Mouse (Mus musculus) stomach, embryonic 15.5 days (tissue): Measurements from ENCODE around the gene Fgr. TPM values are rescaled to one million over a fixed set of nuclear protein-coding genes. Genes with fewer than 3 reads are reported as not detected.
A peak's percentile ranks its signal among the peaks of the same experiment; 100 is the strongest.

ENCODE experiments used
- ATAC-seq: fragments of 200-750 bp; cut with Nextera tagmentation; 2 replicates; pipeline ENCODE4 v1.8.0; 2017; ENCODE audit warnings: low read depth, moderate number of reproducible peaks, moderate TSS enrichment; ENCODE audit not compliant: insufficient read depth, low FRiP score
- H3K27ac ChIP-seq: fragments of 300-500 bp; sonication (generic); 2 replicates; pipeline ENCODE4 v1.5.1; 2015; ENCODE audit warnings: mild to moderate bottlenecking, inconsistent platforms
- H3K27me3 ChIP-seq: fragments of 300-500 bp; sonication (generic); replicated peaks from 2 replicates; pipeline ENCODE4 v1.6.1; 2015; ENCODE audit warnings: inconsistent platforms
- H3K36me3 ChIP-seq: fragments of 300-500 bp; sonication (generic); 2 replicates; pipeline ENCODE4 v1.6.1; 2015; ENCODE audit warnings: inconsistent platforms
- H3K4me1 ChIP-seq: fragments of 300-500 bp; sonication (generic); 2 replicates; pipeline ENCODE4 v1.6.1; 2015; ENCODE audit warnings: inconsistent platforms
- H3K4me2 ChIP-seq: fragments of 300-500 bp; sonication (generic); 2 replicates; pipeline ENCODE4 v1.6.1; 2015; ENCODE audit warnings: mild to moderate bottlenecking, inconsistent platforms
- H3K4me3 ChIP-seq: fragments of 300-500 bp; sonication (generic); replicated peaks from 2 replicates; pipeline ENCODE4 v1.5.1; 2015; ENCODE audit warnings: inconsistent platforms
- H3K9ac ChIP-seq: fragments of 300-500 bp; sonication (generic); 2 replicates; pipeline ENCODE4 v1.6.1; 2015; ENCODE audit warnings: inconsistent platforms
- H3K9me3 ChIP-seq: fragments of 300-500 bp; sonication (generic); 2 replicates; pipeline ENCODE4 v1.6.1; 2016; ENCODE audit warnings: inconsistent platforms
- WGBS: fragments of 180-500 bp; shearing (Covaris S2); methylation state at CpG from one replicate; pipeline ENCODE4 v1.1.7; 2015; 5-methylcytosine and 5-hydroxymethylcytosine counted together
- polyA plus RNA-seq: library from polyadenylated mRNA; unstranded; fragments of >200 nt; fragmentation: Nextera tagmentation; extraction: Ambion mirVana; gene quantifications from 2 replicates; pipeline ENCODE4 v1.2.1, GENCODE M21; 2015

The Fgr gene
- polyA plus RNA-seq, 1 experiment from 2014 or later: 1.6 TPM

DNA sequence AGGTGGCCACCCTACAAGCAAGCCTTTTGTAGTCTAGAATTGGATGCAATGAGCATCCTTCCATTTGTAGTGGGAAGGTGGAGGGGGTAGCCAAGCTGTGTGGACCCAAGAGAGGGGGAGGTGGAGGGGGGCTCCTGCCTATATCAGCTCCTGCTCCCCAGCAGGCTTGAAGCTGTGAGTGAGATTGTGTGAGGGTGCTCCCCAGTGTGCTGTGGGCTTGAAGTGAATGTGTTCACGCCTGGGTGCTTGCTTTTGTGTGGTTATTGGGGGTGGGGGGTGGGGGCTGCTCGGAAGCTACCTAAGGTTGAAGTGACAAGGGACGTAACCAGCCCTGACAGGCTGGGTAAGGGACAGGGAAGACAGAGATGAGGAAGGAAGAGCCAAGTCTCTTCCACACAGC lies 1.9 kb downstream of the Fgr start:
- ATAC-seq: no peak
- H3K4me1 ChIP-seq: peaks cover 9% of the 10 kb centered on the region
- no peaks in the 10 kb centered on the region for H3K36me3 ChIP-seq
- H3K4me2 ChIP-seq: no peak overlapping the region
- WGBS: 62% methylated on average over 3 of the region's 3 CpGs
- peaks cover 16% of the 10 kb centered on the region for H3K27me3 ChIP-seq
- H3K27ac ChIP-seq: no peak overlapping the region
- no peak overlapping the region for H3K9ac ChIP-seq
- H3K9me3 ChIP-seq: no peaks in the 10 kb centered on the region
- H3K4me3 ChIP-seq: no peak overlapping the region

GRCm38 (mm10) chr4:132976729-132977128 lies 2.8 kb downstream of the Fgr start:
- no peak for ATAC-seq
- WGBS: 54% methylated on average over 6 of the region's 6 CpGs
- Histone ChIP-seq H3K36me3 (no peaks in the 10 kb centered on the region), H3K27ac (no peak overlapping the region), H3K4me2 (no peak overlapping the region), H3K27me3 (peaks cover 16% of the 10 kb centered on the region), H3K9ac (no peak overlapping the region), H3K4me1 (peaks cover 9% of the 10 kb centered on the region), H3K9me3 (no peaks in the 10 kb centered on the region), H3K4me3 (no peak overlapping the region)

DNA sequence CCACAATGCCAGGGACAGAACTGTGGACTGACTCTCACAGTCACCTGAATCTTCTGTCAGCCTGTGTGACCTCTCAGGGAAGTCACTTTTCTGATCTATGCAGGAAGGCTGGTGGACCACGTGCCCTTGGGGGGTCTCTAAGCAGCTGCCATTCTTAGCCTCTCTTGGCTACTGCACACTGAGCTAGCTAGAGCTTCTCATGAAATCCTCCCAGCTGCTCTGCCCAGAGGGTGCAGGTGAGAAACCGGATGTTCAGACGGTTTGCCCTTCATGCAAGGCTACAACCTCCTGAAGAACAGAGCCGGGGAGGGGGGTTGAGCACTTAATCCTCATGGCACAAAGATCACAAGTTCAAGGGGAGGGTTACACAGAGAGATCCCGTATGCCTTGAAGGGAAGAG lies 3.7 kb downstream of the Fgr start:
- no peak overlapping the region for H3K4me3 ChIP-seq
- H3K27ac ChIP-seq: no peak overlapping the region
- no peaks in the 10 kb centered on the region for H3K36me3 ChIP-seq
- WGBS: 33% methylated on average over 5 of the region's 5 CpGs
- H3K27me3 ChIP-seq: peaks cover 16% of the 10 kb centered on the region
- H3K4me1 ChIP-seq: peaks cover 9% of the 10 kb centered on the region
- no peak overlapping the region for H3K4me2 ChIP-seq
- ATAC-seq: no peak
- no peak overlapping the region for H3K9ac ChIP-seq
- no peaks in the 10 kb centered on the region for H3K9me3 ChIP-seq

DNA sequence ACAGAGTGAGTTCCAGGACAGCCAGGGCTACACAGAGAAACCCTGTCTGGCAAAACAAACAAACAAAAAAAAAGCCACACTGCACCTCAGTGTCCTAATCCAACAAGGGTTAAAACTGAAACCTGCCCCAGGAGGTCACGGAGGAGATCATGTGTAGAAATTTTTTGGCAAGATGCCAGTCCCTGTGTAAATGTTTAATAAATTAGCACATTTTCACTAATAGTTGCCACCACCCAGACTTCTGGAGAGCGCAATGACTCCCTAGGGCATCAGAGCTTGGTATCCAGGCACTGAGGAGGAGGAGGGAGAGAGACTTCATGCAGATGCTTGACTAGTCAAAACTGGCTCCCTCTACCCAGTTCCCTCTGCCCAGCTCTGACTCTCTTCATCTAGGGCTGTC lies 5.3 kb downstream of the Fgr start:
- Histone ChIP-seq H3K27me3 (peaks cover 15% of the 10 kb centered on the region), H3K9ac (no peak overlapping the region), H3K4me2 (no peak overlapping the region), H3K4me1 (peaks cover 13% of the 10 kb centered on the region), H3K27ac (no peak overlapping the region), H3K9me3 (no peaks in the 10 kb centered on the region), H3K4me3 (no peak overlapping the region), H3K36me3 (no peaks in the 10 kb centered on the region)
- ATAC-seq: no peak
- 46% methylated on average over 2 of the region's 2 CpGs for WGBS

DNA sequence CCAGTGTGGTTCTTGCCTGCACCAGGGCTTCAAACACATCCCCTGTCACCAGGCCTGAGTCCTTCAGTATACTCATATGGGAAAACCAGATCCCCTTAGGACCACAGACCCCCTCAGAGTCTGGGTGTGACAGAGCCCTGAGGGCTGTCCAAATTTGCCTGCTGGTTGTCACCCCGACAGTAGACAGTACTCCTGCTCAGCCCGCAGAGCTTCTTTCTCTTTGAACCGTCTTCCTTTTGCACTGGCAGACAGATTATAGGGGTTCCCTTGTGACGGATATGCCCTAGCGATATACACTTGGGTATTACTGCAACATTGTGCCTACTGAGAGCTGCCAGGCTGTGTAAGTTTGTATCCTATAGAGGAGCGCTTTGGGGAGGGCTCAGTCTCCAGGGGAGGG lies 7.7 kb downstream of the Fgr start:
- Histone ChIP-seq H3K27me3 (no peaks in the 10 kb centered on the region), H3K4me1 (peaks cover 6% of the 10 kb centered on the region; the same call in 1 of the 2 replicates), H3K9me3 (no peaks in the 10 kb centered on the region), H3K4me3 (no peak overlapping the region), H3K4me2 (no peak overlapping the region), H3K27ac (no peak overlapping the region), H3K36me3 (no peaks in the 10 kb centered on the region), H3K9ac (no peak overlapping the region)
- 65% methylated on average over 6 of the region's 6 CpGs for WGBS
- ATAC-seq: no peak

- 47% methylated on average over 6 of the region's 6 CpGs for WGBS
- Histone ChIP-seq H3K4me1 (peaks cover 6% of the 10 kb centered on the region; the same call in 1 of the 2 replicates), H3K36me3 (no peaks in the 10 kb centered on the region), H3K4me2 (no peak overlapping the region), H3K4me3 (no peak overlapping the region), H3K9me3 (no peaks in the 10 kb centered on the region), H3K27ac (peak overlapping the region; percentile 37; the same call in 1 of the 2 replicates), H3K27me3 (no peaks in the 10 kb centered on the region), H3K9ac (no peak overlapping the region)
- no peak for ATAC-seq
Measured at GRCm38 (mm10) chr4:132982999-132983398, 9.1 kb downstream of the Fgr start.

GRCm38 (mm10) chr4:132983664-132984512 lies 10.0 kb downstream of the Fgr start:
- no peaks in the 10 kb centered on the region for H3K36me3 ChIP-seq
- WGBS: 54% methylated on average over 7 of the region's 7 CpGs
- H3K9me3 ChIP-seq: no peaks in the 10 kb centered on the region
- peak overlapping the region; percentile 36 for H3K27ac ChIP-seq
- H3K4me2 ChIP-seq: no peak overlapping the region
- H3K27me3 ChIP-seq: no peaks in the 10 kb centered on the region
- no peak overlapping the region for H3K9ac ChIP-seq
- H3K4me1 ChIP-seq: peaks cover 6% of the 10 kb centered on the region; the same call in 1 of the 2 replicates
- H3K4me3 ChIP-seq: no peak overlapping the region
- no peak; the same call in 1 of the 2 replicates for ATAC-seq

DNA sequence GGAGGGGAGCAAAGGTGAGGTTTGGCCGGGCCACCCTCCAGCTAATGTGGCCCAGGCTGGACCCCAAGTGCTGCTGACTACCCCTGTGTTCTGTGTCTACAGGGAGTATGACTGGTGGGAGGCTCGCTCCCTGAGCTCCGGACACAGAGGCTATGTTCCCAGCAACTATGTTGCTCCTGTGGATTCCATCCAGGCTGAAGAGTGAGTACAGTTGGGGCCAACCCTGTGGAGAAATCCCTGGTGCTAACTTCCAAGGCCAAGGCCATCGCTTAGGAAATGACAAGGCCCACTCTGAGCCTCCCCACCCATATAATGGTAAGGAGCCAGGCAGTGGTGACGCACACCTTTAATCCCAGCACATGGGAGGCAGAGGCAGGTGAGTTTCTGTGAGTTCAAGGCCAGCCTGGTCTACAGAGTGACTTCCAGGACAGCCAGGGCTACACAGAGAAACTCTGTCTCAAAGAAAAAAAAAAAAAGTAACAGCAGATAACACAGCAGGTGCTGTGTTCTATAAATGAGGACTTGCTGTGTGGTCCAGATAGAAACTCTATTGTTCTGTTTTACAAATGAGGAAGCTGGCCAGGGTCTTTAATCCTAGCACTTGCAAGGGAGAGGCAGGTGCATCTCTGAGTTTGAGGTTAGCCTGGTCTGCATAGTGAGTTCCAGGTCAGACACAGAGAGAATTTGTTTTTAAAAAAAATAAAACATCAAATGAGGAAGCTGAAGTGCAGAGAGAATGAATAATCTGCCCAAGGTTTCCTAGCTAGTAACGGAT lies 14.9 kb downstream of the Fgr start:
- Histone ChIP-seq H3K4me3 (no peak overlapping the region), H3K4me2 (no peak overlapping the region), H3K27me3 (no peaks in the 10 kb centered on the region), H3K27ac (no peak overlapping the region), H3K4me1 (peaks cover 4% of the 10 kb centered on the region; the same call in 1 of the 2 replicates), H3K9me3 (no peaks in the 10 kb centered on the region), H3K9ac (no peak overlapping the region), H3K36me3 (no peaks in the 10 kb centered on the region)
- no peak for ATAC-seq
- 85% methylated on average over 6 of the region's 6 CpGs for WGBS

DNA sequence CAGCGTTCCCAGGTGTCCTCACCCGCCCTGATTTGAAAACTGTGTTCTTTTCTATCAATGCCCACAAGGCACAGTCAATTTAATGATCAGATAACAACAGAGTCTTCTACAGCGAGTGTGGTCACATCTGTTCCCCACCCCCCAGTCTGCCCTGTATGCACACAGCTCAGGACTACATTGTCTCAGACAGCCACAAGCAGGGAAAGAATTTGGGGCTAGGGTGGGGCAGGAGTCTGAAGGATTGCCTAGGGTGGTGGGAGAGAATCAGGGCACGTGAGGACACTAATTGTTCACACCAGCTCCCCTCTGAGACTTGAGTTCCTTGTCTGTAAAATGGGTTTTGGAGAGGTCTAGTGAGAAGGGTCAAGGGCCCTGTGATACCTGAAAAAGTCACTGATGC lies 19.7 kb downstream of the Fgr start:
- H3K27me3 ChIP-seq: no peaks in the 10 kb centered on the region
- H3K4me1 ChIP-seq: no peaks in the 10 kb centered on the region
- whole genome bisulfite sequencing: 54% methylated on average over 4 of the region's 4 CpGs
- H3K27ac ChIP-seq: no peak overlapping the region
- no peak overlapping the region for H3K9ac ChIP-seq
- H3K36me3 ChIP-seq: no peaks in the 10 kb centered on the region
- H3K4me3 ChIP-seq: no peak overlapping the region
- no peaks in the 10 kb centered on the region for H3K9me3 ChIP-seq
- ATAC-seq: no peak
- H3K4me2 ChIP-seq: no peak overlapping the region

DNA sequence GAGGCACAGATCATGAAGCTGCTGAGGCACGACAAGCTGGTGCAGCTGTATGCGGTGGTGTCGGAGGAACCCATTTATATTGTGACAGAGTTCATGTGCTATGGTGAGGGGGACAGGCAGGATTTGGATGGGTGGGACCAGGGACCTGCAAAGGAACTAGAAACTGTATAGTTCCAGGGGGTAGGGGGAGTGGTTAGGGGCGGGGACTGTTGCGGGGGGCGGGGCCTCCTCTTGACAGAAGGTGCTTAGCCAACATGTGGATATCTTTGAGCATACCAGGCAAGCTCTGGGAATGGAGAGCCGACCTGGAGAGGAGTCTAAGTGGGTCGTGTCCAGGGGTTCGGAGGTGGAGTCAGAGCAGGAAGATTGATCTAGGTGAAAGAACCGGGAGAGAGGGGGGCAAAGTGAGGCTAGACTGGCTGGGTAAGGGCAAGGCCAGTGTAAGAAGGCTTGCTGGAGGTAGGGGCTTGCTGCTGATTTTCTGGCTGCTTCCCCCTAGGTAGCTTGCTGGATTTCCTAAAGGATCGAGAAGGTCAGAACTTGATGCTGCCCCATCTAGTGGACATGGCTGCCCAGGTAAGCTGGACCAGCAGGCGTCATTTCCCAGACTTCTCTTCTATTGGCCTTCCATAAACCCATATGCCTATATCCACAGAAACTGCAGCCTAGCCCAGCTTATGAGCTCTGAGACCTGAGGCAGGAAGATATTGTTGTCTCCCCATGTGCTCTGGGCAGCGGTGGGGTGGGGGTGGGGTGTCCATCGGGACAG lies 23.8 kb downstream of the Fgr start:
- Histone ChIP-seq H3K27ac (no peak overlapping the region), H3K4me3 (no peak overlapping the region), H3K27me3 (no peaks in the 10 kb centered on the region), H3K36me3 (no peaks in the 10 kb centered on the region), H3K4me2 (no peak overlapping the region), H3K4me1 (no peaks in the 10 kb centered on the region; the same call in 1 of the 2 replicates), H3K9ac (no peak overlapping the region), H3K9me3 (no peaks in the 10 kb centered on the region)
- WGBS: 37% methylated on average over 14 of the region's 14 CpGs
- ATAC-seq: 0 out of 2 replicates have a peak, but pooled peaks have one; percentile 33

GRCm38 (mm10) chr4:133002896-133003295 lies 29.0 kb downstream of the Fgr start:
- no peaks in the 10 kb centered on the region for H3K9me3 ChIP-seq
- H3K36me3 ChIP-seq: no peaks in the 10 kb centered on the region
- no peak overlapping the region for H3K9ac ChIP-seq
- H3K27me3 ChIP-seq: no peaks in the 10 kb centered on the region
- ATAC-seq: no peak
- H3K4me2 ChIP-seq: no peak overlapping the region
- H3K27ac ChIP-seq: no peak overlapping the region
- 25% methylated on average over 10 of the region's 10 CpGs for WGBS
- no peak overlapping the region for H3K4me3 ChIP-seq
- peaks cover 7% of the 10 kb centered on the region for H3K4me1 ChIP-seq
